Mouse (Mus musculus): ENCODE data around the gene Ssc4d. TPM values are rescaled to one million over a fixed set of nuclear protein-coding genes. Genes with fewer than 3 reads are reported as not detected.

Ssc4d gene
- 1.8 TPM in 2 replicates for polyA plus RNA-seq (2015; fragmentation: Nextera tagmentation; extraction: Ambion mirVana)

GRCm38 (mm10) chr5:135974365-135974764, at the start of gene Ssc4d:
Ssc4d (minus strand) TSS chr5:135974531.
- no peaks in the 10 kb centered on the region for H3K9me3 ChIP-seq (replicated peaks)
- H3K9ac ChIP-seq, result no peak within 1 kb of the TSS
- H3K4me1 ChIP-seq (replicated peaks), result peaks cover 10% of the 10 kb centered on the region
- ATAC-seq (ENCODE audit: low read depth), result no peak
- no peak within 1 kb of the TSS for H3K4me2 ChIP-seq
- 22% methylated on average over 9 of the region's 9 CpGs for WGBS (ENCODE audit: insufficient replicate concordance)
- H3K36me3 ChIP-seq, result no peaks in the 10 kb centered on the region
- no peak for DNase-seq
- H3K27me3 ChIP-seq, result no peaks in the 10 kb centered on the region
- H3K27ac ChIP-seq, result no peak within 1 kb of the TSS
- H3K4me3 ChIP-seq (replicated peaks), result no peak within 1 kb of the TSS

DNA sequence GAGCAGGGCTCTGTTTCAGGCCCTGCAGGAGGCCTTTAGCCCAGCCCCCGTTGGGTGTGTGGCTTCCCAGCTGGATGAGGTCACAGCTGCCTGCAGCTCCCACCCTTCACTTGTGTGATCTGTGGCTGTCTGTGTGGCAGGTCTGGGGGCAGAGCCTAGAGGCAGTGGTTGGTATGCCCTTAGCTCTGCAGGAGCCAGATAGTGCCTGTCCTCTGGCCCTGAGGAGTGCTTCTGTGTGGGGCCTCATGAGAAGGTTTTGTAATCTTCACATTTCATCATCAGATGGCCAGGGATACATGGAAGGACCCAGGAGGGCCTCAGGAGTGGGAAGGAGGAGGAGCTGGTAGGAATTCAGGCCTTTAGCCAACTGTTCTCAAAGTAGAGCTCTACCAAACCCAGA, 45.6 kb upstream of the Ssc4d start:
- no peaks in the 10 kb centered on the region for H3K27me3 ChIP-seq
- peak; percentile 69 for ATAC-seq (ENCODE audit: low read depth)
- no peak overlapping the region for H3K4me2 ChIP-seq
- peak; percentile 14 for DNase-seq
- H3K9ac ChIP-seq, result no peak overlapping the region
- 0 out of 2 replicates have a peak overlapping the region, but pooled peaks have one; percentile 2 for H3K27ac ChIP-seq
- no peaks in the 10 kb centered on the region for H3K9me3 ChIP-seq (replicated peaks)
- H3K36me3 ChIP-seq, result no peaks in the 10 kb centered on the region
- peaks cover 18% of the 10 kb centered on the region for H3K4me1 ChIP-seq (replicated peaks)
- whole genome bisulfite sequencing (ENCODE audit: insufficient replicate concordance), result 22% methylated on average over 1 of the region's 1 CpGs
- H3K4me3 ChIP-seq (replicated peaks), result no peak overlapping the region

GRCm38 (mm10) chr5:136018726-136019125, 44.4 kb upstream of the Ssc4d start:
- Histone ChIP-seq H3K4me1 (replicated peaks) (peaks cover 18% of the 10 kb centered on the region), H3K9me3 (replicated peaks) (no peaks in the 10 kb centered on the region), H3K27me3 (no peaks in the 10 kb centered on the region), H3K27ac (no peak overlapping the region), H3K4me2 (no peak overlapping the region), H3K36me3 (0 out of 2 replicates have a peak, but pooled peaks cover 3% of the 10 kb centered on the region), H3K4me3 (replicated peaks) (no peak overlapping the region), H3K9ac (no peak overlapping the region)
- DNase-seq (no peak), ATAC-seq (ENCODE audit: low read depth) (no peak)
- 55% methylated on average over 2 of the region's 2 CpGs for WGBS (ENCODE audit: insufficient replicate concordance)

DNA sequence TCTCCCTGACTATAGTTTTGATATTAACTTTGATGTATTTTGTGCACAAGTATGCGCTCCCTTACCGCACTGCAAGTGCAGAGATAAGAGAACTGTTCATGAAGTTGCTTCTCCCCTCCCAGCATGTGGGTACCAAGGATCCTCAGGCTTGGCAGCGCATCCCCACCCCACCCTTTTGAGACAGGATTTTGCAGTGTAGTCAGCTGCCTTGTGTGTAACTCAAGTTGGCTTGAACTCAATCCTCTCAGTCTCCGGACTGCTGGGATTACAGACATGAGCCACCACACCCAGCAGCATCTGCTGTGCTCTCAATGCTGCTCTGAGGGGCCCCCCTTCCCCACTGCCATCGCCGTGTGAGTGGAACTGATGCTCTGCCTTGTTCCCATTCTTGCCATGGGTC, 42.9 kb upstream of the Ssc4d start:
- Histone ChIP-seq H3K4me1 (replicated peaks) (peaks cover 18% of the 10 kb centered on the region), H3K9ac (no peak overlapping the region), H3K27me3 (no peaks in the 10 kb centered on the region), H3K4me3 (replicated peaks) (no peak overlapping the region), H3K27ac (no peak overlapping the region), H3K4me2 (no peak overlapping the region), H3K36me3 (peaks cover 8% of the 10 kb centered on the region), H3K9me3 (replicated peaks) (no peaks in the 10 kb centered on the region)
- ATAC-seq (ENCODE audit: low read depth) (no peak), DNase-seq (no peak)
- WGBS (ENCODE audit: insufficient replicate concordance), result 65% methylated on average over 6 of the region's 6 CpGs

DNA sequence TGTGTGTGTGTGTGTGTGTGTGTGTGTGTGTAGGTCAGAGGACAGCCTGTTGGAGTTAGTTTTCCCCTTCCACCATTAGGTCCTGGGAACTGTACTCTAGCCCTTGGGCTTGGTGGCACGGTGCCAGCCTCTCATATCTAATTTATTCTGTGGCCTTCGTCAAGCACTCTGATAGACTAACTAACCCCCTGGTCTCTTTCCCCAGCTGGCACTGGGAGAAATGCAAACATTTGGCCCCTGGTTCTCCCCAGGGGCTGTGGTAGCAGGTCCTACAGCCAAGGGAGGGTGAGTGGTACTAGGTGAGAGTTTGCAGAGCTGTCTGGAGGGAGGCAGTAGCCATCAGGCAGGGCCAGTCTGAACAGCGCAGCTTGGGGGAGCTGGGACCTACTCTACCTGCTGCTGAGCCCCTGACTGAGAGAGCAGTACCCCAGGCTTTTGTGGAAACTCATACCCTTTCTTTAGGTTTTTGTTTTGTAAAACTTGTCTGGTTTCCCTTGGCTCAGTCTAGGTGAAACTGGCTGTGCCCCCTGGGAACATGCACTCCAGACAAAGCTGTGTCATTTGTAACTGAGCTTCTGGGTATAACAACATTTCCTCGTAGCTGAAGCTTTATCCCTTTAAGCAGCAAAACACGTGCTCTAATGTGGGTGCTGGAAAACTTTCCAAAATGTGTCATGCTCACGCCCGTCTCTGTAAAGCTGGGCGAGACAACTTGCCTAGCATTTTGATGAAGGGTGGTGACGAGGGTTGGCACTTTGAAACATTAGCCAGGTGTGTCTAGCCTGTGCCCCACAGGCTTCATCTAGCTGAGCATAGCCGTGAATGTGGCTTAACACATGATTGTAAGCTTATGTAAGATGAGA, 41.9 kb upstream of the Ssc4d start:
- H3K27ac ChIP-seq, result no peak overlapping the region
- H3K4me1 ChIP-seq (replicated peaks), result peaks cover 18% of the 10 kb centered on the region
- ATAC-seq (ENCODE audit: low read depth) (no peak), DNase-seq (no peak)
- H3K27me3 ChIP-seq, result no peaks in the 10 kb centered on the region
- 70% methylated on average over 10 of the region's 10 CpGs for WGBS (ENCODE audit: insufficient replicate concordance)
- no peak overlapping the region for H3K4me2 ChIP-seq
- H3K4me3 ChIP-seq (replicated peaks), result no peak overlapping the region
- no peak overlapping the region for H3K9ac ChIP-seq
- H3K36me3 ChIP-seq, result peaks cover 18% of the 10 kb centered on the region
- no peaks in the 10 kb centered on the region for H3K9me3 ChIP-seq (replicated peaks)

DNA sequence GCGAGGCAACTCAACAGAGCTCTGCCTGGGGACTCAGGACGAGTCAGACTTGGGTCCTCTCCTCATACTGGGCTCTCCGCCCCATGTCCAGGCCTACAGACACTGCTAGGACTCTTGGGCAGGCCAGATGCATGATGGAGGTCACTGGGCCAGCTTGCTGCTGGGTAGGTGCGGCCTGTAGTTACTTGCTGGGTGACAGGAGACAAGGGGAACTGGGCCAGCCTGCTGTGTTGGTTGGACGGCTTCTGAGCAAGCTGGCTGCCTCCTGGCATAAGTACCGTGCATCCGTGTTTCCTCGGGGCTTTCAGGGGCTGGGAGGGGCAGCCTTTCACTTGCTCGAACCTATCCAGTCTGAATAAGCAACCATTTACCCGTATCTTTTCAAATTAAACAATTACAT, 41.3 kb upstream of the Ssc4d start:
- Histone ChIP-seq H3K4me2 (no peak overlapping the region), H3K36me3 (peaks cover 19% of the 10 kb centered on the region), H3K27me3 (no peaks in the 10 kb centered on the region), H3K9me3 (replicated peaks) (no peaks in the 10 kb centered on the region), H3K4me3 (replicated peaks) (no peak overlapping the region), H3K4me1 (replicated peaks) (peaks cover 18% of the 10 kb centered on the region), H3K27ac (no peak overlapping the region), H3K9ac (no peak overlapping the region)
- DNase-seq (no peak), ATAC-seq (ENCODE audit: low read depth) (no peak)
- 76% methylated on average over 10 of the region's 10 CpGs for WGBS (ENCODE audit: insufficient replicate concordance)

DNA sequence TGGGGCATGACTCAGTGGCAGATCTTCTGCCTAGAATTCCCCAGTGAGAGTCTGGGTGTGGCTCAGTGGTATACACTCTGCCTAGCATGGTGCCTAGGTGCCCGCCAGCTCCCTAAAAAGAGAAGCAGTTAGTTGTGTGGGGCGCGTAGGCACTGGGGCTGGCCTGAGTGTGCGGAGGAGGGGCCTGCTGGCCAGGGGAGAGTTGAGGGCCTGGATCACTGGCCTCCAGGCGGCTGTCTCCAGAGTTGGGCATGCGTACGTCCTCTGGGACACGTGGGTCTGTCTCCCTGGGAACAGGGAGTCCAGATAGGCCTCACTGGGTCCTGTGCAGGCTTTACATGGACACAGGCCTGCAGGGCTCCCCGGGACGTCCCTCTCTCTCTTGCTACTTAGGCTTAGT, 40.5 kb upstream of the Ssc4d start:
- Histone ChIP-seq H3K9ac (no peak overlapping the region), H3K27me3 (no peaks in the 10 kb centered on the region), H3K9me3 (replicated peaks) (no peaks in the 10 kb centered on the region), H3K36me3 (peaks cover 25% of the 10 kb centered on the region), H3K4me3 (replicated peaks) (no peak overlapping the region), H3K4me2 (no peak overlapping the region), H3K4me1 (replicated peaks) (peaks cover 15% of the 10 kb centered on the region), H3K27ac (no peak overlapping the region)
- ATAC-seq (ENCODE audit: low read depth) (no peak), DNase-seq (no peak)
- 79% methylated on average over 10 of the region's 10 CpGs for WGBS (ENCODE audit: insufficient replicate concordance)

GRCm38 (mm10) chr5:136007745-136008144, 33.4 kb upstream of the Ssc4d start:
- Histone ChIP-seq H3K4me2 (no peak overlapping the region), H3K27ac (no peak overlapping the region), H3K36me3 (peaks cover 22% of the 10 kb centered on the region), H3K4me3 (replicated peaks) (no peak overlapping the region), H3K9me3 (replicated peaks) (no peaks in the 10 kb centered on the region), H3K4me1 (replicated peaks) (no peaks in the 10 kb centered on the region; the same call in 1 of the 2 replicates), H3K9ac (no peak overlapping the region), H3K27me3 (no peaks in the 10 kb centered on the region)
- DNase-seq (no peak), ATAC-seq (ENCODE audit: low read depth) (no peak)
- 53% methylated on average over 7 of the region's 7 CpGs for WGBS (ENCODE audit: insufficient replicate concordance)

DNA sequence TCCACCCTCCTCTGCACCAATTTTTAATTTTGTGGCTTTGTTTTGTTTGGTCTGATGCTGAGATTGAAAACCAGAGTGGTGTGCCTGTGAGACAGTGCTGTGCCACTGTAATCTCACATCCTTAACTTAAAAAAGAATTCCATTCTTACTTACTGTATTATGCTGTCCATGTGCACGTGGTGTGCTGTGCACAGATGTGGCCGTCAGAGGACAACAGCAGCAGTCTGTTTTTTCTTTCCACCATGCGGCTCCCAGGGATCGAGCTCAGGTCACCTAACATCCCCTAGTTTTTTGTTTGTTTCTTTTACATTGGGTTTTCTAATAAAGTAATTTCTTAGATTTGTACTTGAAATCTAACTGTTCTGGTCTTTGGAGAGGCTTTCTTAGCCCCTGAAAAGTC, 30.2 kb upstream of the Ssc4d start:
- no peaks in the 10 kb centered on the region for H3K9me3 ChIP-seq (replicated peaks)
- no peak for DNase-seq
- no peak overlapping the region for H3K27ac ChIP-seq
- H3K9ac ChIP-seq, result no peak overlapping the region
- no peak overlapping the region for H3K4me3 ChIP-seq (replicated peaks)
- H3K4me1 ChIP-seq (replicated peaks), result peaks cover 6% of the 10 kb centered on the region; the same call in 1 of the 2 replicates
- no peak for ATAC-seq (ENCODE audit: low read depth)
- H3K27me3 ChIP-seq, result no peaks in the 10 kb centered on the region
- H3K36me3 ChIP-seq, result peaks cover 9% of the 10 kb centered on the region
- 70% methylated on average over 4 of the region's 4 CpGs for WGBS (ENCODE audit: insufficient replicate concordance)
- H3K4me2 ChIP-seq, result no peak overlapping the region

DNA sequence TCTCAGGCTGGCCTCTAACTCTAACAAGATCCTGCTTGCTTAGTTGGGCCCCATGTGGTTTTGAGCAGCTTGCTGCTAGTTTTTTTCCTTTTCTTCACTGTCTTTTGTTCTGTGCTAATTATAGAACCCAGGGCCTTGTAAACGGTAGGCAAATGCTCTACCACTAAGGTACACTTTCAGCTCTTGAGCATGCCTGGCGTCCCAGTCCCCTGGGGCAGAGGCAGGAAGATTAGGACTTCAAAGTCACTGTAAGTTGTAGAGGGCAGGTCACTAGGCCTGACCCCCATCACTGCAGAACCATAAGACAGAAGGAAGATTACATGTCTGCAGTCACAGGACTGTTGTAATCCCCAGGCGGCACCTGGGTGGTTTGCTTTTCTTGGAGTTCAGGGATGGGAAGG, 28.4 kb upstream of the Ssc4d start:
- DNase-seq (no peak), ATAC-seq (ENCODE audit: low read depth) (no peak)
- H3K36me3 ChIP-seq, result peaks cover 26% of the 10 kb centered on the region
- H3K9me3 ChIP-seq (replicated peaks), result no peaks in the 10 kb centered on the region
- H3K4me3 ChIP-seq (replicated peaks), result no peak overlapping the region
- H3K4me2 ChIP-seq, result no peak overlapping the region
- H3K4me1 ChIP-seq (replicated peaks), result peaks cover 6% of the 10 kb centered on the region; the same call in 1 of the 2 replicates
- H3K9ac ChIP-seq, result no peak overlapping the region
- 38% methylated on average over 3 of the region's 3 CpGs for WGBS (ENCODE audit: insufficient replicate concordance)
- no peaks in the 10 kb centered on the region for H3K27me3 ChIP-seq
- no peak overlapping the region for H3K27ac ChIP-seq

- Histone ChIP-seq H3K36me3 (peaks cover 28% of the 10 kb centered on the region), H3K4me2 (no peak overlapping the region), H3K4me3 (replicated peaks) (no peak overlapping the region), H3K27ac (no peak overlapping the region), H3K27me3 (no peaks in the 10 kb centered on the region), H3K9ac (no peak overlapping the region), H3K9me3 (replicated peaks) (no peaks in the 10 kb centered on the region), H3K4me1 (replicated peaks) (peaks cover 6% of the 10 kb centered on the region; the same call in 1 of the 2 replicates)
- no peak for DNase-seq
- WGBS (ENCODE audit: insufficient replicate concordance), result 48% methylated on average over 2 of the region's 2 CpGs
- no peak for ATAC-seq (ENCODE audit: low read depth)
Observed at GRCm38 (mm10) chr5:136002325-136002724, 28.0 kb upstream of the Ssc4d start.

GRCm38 (mm10) chr5:136001222-136001621, 26.9 kb upstream of the Ssc4d start:
- Histone ChIP-seq H3K27me3 (no peaks in the 10 kb centered on the region), H3K9ac (no peak overlapping the region), H3K4me2 (no peak overlapping the region), H3K4me1 (replicated peaks) (peaks cover 7% of the 10 kb centered on the region; the same call in 1 of the 2 replicates), H3K4me3 (replicated peaks) (no peak overlapping the region), H3K36me3 (peaks cover 34% of the 10 kb centered on the region), H3K27ac (no peak overlapping the region), H3K9me3 (replicated peaks) (no peaks in the 10 kb centered on the region)
- no peak for DNase-seq
- WGBS (ENCODE audit: insufficient replicate concordance), result 77% methylated on average over 6 of the region's 6 CpGs
- no peak for ATAC-seq (ENCODE audit: low read depth)
